Mouse (Mus musculus): ENCODE measurements around the gene Rph3a. TPM values are rescaled to one million over a fixed set of nuclear protein-coding genes. Genes with fewer than 3 reads are reported as not detected.
"Not testable (repeated sequence)": the region's sequence is repeated elsewhere in the genome, so short reads cannot be mapped to it uniquely, and the experiment has no call there.

Gene Rph3a
- polyA plus RNA-seq, 1 experiment from 2014 or later: 0.57 TPM

- 77% methylated on average over 4 of the region's 4 CpGs for whole genome bisulfite sequencing
- Histone ChIP-seq H3K4me3 (ENCODE audit: low read depth, low read length) (no peak overlapping the region), H3K27me3 (ENCODE audit: control insufficient read depth, insufficient read depth, low read length) (no peaks in the 10 kb centered on the region), H3K9me3 (ENCODE audit: control insufficient read depth, low read length) (no peaks in the 10 kb centered on the region), H3K4me1 (ENCODE audit: control insufficient read depth, insufficient read depth, low read length) (no peaks in the 10 kb centered on the region), H3K4me2 (no peak overlapping the region), H3K36me3 (ENCODE audit: control insufficient read depth, insufficient read depth, low read length) (no peaks in the 10 kb centered on the region), H3K27ac (ENCODE audit: low read depth, low read length) (no peak overlapping the region), H3K9ac (ENCODE audit: low read length) (no peak overlapping the region)
- ATAC-seq (ENCODE audit: low FRiP score): no peak
- DNase-seq (ENCODE audit: low spot score, missing footprints): no peak
These were observed 72.1 kb downstream of the Rph3a start for GRCm38 (mm10) chr5:120937841-120938240.

GRCm38 (mm10) chr5:120933966-120934365 lies 75.9 kb downstream of the Rph3a start:
- H3K9me3 ChIP-seq (ENCODE audit: control insufficient read depth, low read length): no peaks in the 10 kb centered on the region
- no peak overlapping the region for H3K4me3 ChIP-seq (ENCODE audit: low read depth, low read length)
- WGBS: 14% methylated on average over 5 of the region's 5 CpGs
- DNase-seq (ENCODE audit: low spot score, missing footprints) (no peak), ATAC-seq (ENCODE audit: low FRiP score) (no peak)
- no peaks in the 10 kb centered on the region for H3K36me3 ChIP-seq (ENCODE audit: control insufficient read depth, insufficient read depth, low read length)
- no peak overlapping the region for H3K27ac ChIP-seq (ENCODE audit: low read depth, low read length)
- no peak overlapping the region for H3K4me2 ChIP-seq
- no peaks in the 10 kb centered on the region for H3K4me1 ChIP-seq (ENCODE audit: control insufficient read depth, insufficient read depth, low read length)
- H3K27me3 ChIP-seq (ENCODE audit: control insufficient read depth, insufficient read depth, low read length): no peaks in the 10 kb centered on the region
- no peak overlapping the region for H3K9ac ChIP-seq (ENCODE audit: low read length)

GRCm38 (mm10) chr5:120927036-120927435 lies 82.9 kb downstream of the Rph3a start:
- H3K27me3 ChIP-seq (ENCODE audit: control insufficient read depth, insufficient read depth, low read length): no peaks in the 10 kb centered on the region
- ATAC-seq (ENCODE audit: low FRiP score) (no peak), DNase-seq (ENCODE audit: low spot score, missing footprints) (no peak)
- no peak overlapping the region for H3K4me3 ChIP-seq (ENCODE audit: low read depth, low read length)
- H3K4me2 ChIP-seq: no peak overlapping the region
- H3K36me3 ChIP-seq (ENCODE audit: control insufficient read depth, insufficient read depth, low read length): no peaks in the 10 kb centered on the region
- 8% methylated on average over 1 of the region's 1 CpGs for WGBS
- H3K27ac ChIP-seq (ENCODE audit: low read depth, low read length): no peak overlapping the region
- no peak overlapping the region for H3K9ac ChIP-seq (ENCODE audit: low read length)
- no peaks in the 10 kb centered on the region for H3K9me3 ChIP-seq (ENCODE audit: control insufficient read depth, low read length)
- H3K4me1 ChIP-seq (ENCODE audit: control insufficient read depth, insufficient read depth, low read length): no peaks in the 10 kb centered on the region

- WGBS: 74% methylated on average over 2 of the region's 2 CpGs
- not testable (repeated sequence) for H3K4me1 ChIP-seq (ENCODE audit: control insufficient read depth, insufficient read depth, low read length); H3K9me3 ChIP-seq (ENCODE audit: control insufficient read depth, low read length); H3K4me3 ChIP-seq (ENCODE audit: low read depth, low read length); ATAC-seq (ENCODE audit: low FRiP score); H3K27me3 ChIP-seq (ENCODE audit: control insufficient read depth, insufficient read depth, low read length); H3K9ac ChIP-seq (ENCODE audit: low read length); H3K4me2 ChIP-seq; H3K36me3 ChIP-seq (ENCODE audit: control insufficient read depth, insufficient read depth, low read length); H3K27ac ChIP-seq (ENCODE audit: low read depth, low read length); DNase-seq (ENCODE audit: low spot score, missing footprints)
These were observed 83.6 kb downstream of the Rph3a start for GRCm38 (mm10) chr5:120926311-120926710.

GRCm38 (mm10) chr5:120924520-120924919 lies 85.4 kb downstream of the Rph3a start:
- ATAC-seq (ENCODE audit: low FRiP score); H3K36me3 ChIP-seq (ENCODE audit: control insufficient read depth, insufficient read depth, low read length); H3K4me3 ChIP-seq (ENCODE audit: low read depth, low read length); H3K4me1 ChIP-seq (ENCODE audit: control insufficient read depth, insufficient read depth, low read length); H3K27ac ChIP-seq (ENCODE audit: low read depth, low read length); H3K9me3 ChIP-seq (ENCODE audit: control insufficient read depth, low read length); H3K9ac ChIP-seq (ENCODE audit: low read length); H3K27me3 ChIP-seq (ENCODE audit: control insufficient read depth, insufficient read depth, low read length); H3K4me2 ChIP-seq; DNase-seq (ENCODE audit: low spot score, missing footprints): not testable (repeated sequence)
- WGBS: 84% methylated on average over 4 of the region's 4 CpGs

GRCm38 (mm10) chr5:120923969-120924368 lies 85.9 kb downstream of the Rph3a start:
- no peak overlapping the region for H3K9ac ChIP-seq (ENCODE audit: low read length)
- DNase-seq (ENCODE audit: low spot score, missing footprints) (no peak), ATAC-seq (ENCODE audit: low FRiP score) (no peak)
- no peaks in the 10 kb centered on the region for H3K36me3 ChIP-seq (ENCODE audit: control insufficient read depth, insufficient read depth, low read length)
- 87% methylated on average over 4 of the region's 4 CpGs for WGBS
- H3K9me3 ChIP-seq (ENCODE audit: control insufficient read depth, low read length): no peaks in the 10 kb centered on the region
- H3K27ac ChIP-seq (ENCODE audit: low read depth, low read length): no peak overlapping the region
- no peak overlapping the region for H3K4me3 ChIP-seq (ENCODE audit: low read depth, low read length)
- H3K27me3 ChIP-seq (ENCODE audit: control insufficient read depth, insufficient read depth, low read length): no peaks in the 10 kb centered on the region
- H3K4me1 ChIP-seq (ENCODE audit: control insufficient read depth, insufficient read depth, low read length): no peaks in the 10 kb centered on the region
- H3K4me2 ChIP-seq: no peak overlapping the region

- H3K4me2 ChIP-seq: no peak overlapping the region
- no peak overlapping the region for H3K27ac ChIP-seq (ENCODE audit: low read depth, low read length)
- DNase-seq (ENCODE audit: low spot score, missing footprints) (no peak), ATAC-seq (ENCODE audit: low FRiP score) (no peak)
- H3K9me3 ChIP-seq (ENCODE audit: control insufficient read depth, low read length): no peaks in the 10 kb centered on the region
- no peaks in the 10 kb centered on the region for H3K4me1 ChIP-seq (ENCODE audit: control insufficient read depth, insufficient read depth, low read length)
- H3K4me3 ChIP-seq (ENCODE audit: low read depth, low read length): no peak overlapping the region
- no peak overlapping the region for H3K9ac ChIP-seq (ENCODE audit: low read length)
- no peaks in the 10 kb centered on the region for H3K27me3 ChIP-seq (ENCODE audit: control insufficient read depth, insufficient read depth, low read length)
- 79% methylated on average over 3 of the region's 3 CpGs for WGBS
- no peaks in the 10 kb centered on the region for H3K36me3 ChIP-seq (ENCODE audit: control insufficient read depth, insufficient read depth, low read length)
These were observed 89.6 kb downstream of the Rph3a start for GRCm38 (mm10) chr5:120920296-120920695.

- 73% methylated on average over 2 of the region's 2 CpGs for WGBS
- not testable (repeated sequence) for H3K27me3 ChIP-seq (ENCODE audit: control insufficient read depth, insufficient read depth, low read length); DNase-seq (ENCODE audit: low spot score, missing footprints); H3K9me3 ChIP-seq (ENCODE audit: control insufficient read depth, low read length); H3K27ac ChIP-seq (ENCODE audit: low read depth, low read length); H3K4me1 ChIP-seq (ENCODE audit: control insufficient read depth, insufficient read depth, low read length); H3K9ac ChIP-seq (ENCODE audit: low read length); H3K4me3 ChIP-seq (ENCODE audit: low read depth, low read length); H3K4me2 ChIP-seq; H3K36me3 ChIP-seq (ENCODE audit: control insufficient read depth, insufficient read depth, low read length); ATAC-seq (ENCODE audit: low FRiP score)
These were observed 90.5 kb downstream of the Rph3a start for GRCm38 (mm10) chr5:120919156-120919935.

- H3K27ac ChIP-seq (ENCODE audit: low read depth, low read length); DNase-seq (ENCODE audit: low spot score, missing footprints); H3K9me3 ChIP-seq (ENCODE audit: control insufficient read depth, low read length); H3K9ac ChIP-seq (ENCODE audit: low read length); ATAC-seq (ENCODE audit: low FRiP score); H3K4me3 ChIP-seq (ENCODE audit: low read depth, low read length); H3K27me3 ChIP-seq (ENCODE audit: control insufficient read depth, insufficient read depth, low read length); H3K4me2 ChIP-seq; H3K4me1 ChIP-seq (ENCODE audit: control insufficient read depth, insufficient read depth, low read length); H3K36me3 ChIP-seq (ENCODE audit: control insufficient read depth, insufficient read depth, low read length): not testable (repeated sequence)
- WGBS: 51% methylated on average over 8 of the region's 8 CpGs
These were observed 95.7 kb downstream of the Rph3a start, which contains the start of gene Oas1d for GRCm38 (mm10) chr5:120914204-120914603. Gene Oas1d (plus strand): TSS chr5:120914536.
